Mouse (Mus musculus) thymus, postnatal 4 days (tissue): ENCODE results near the gene Spata3.
"Not testable (repeated sequence)": the region's sequence is repeated elsewhere in the genome, so short reads cannot be mapped to it uniquely, and the experiment has no call there.

Experiments used
- DNase-seq: peaks from one replicate; pipeline ENCODE4 v3.0.0; 2021

Spata3 gene

DNA sequence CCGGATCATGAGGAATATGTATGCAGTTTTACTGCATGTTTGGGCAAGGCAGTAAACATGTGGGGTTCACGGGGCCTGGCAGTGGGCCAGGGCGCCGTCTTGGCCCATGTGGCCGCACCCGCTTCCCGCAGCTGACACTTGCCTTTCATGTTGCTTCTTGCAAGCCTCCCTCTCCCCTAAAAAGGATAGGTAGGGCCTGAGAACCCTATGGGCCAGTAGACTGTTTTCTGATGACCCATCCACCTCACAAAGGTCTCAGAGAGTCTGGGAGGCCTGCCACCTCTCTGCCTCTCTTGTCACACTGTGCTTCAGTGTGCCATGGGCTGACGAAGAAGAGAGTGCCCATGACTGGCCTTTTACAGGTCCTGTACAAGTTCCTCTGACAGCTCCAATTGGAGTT, at the start of gene Spata3:
Gene Spata3, plus strand, starts transcription at position 301 of the 400 bp plus-strand sequence.
- DNase-seq = no peak

DNA sequence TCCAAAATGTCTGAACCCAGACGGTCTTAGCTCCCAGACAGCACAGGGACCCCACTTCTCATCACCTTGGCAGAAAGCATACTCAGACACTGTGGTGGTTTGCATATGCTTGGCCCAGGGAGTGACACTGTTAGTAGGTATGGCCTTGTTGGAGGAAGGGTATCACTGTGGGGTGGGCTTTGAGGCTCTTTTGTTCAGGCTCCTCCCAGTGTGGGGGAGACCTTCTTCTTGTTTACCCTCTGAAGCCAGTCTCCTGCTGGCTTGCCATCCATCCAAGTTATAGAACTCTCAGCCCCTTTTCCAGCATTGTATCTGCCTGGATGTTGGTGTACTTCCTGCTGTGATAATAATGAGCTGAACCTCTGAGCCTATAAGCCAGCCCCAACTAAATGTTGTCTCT, 47.5 kb upstream of the Spata3 start:
- DNase-seq = no peak

- DNase-seq = no peak
Observed at GRCm38 (mm10) chr1:85969519-85969918, 47.1 kb upstream of the Spata3 start.

GRCm38 (mm10) chr1:85971070-85971469, 45.5 kb upstream of the Spata3 start:
- no peak for DNase-seq

DNA sequence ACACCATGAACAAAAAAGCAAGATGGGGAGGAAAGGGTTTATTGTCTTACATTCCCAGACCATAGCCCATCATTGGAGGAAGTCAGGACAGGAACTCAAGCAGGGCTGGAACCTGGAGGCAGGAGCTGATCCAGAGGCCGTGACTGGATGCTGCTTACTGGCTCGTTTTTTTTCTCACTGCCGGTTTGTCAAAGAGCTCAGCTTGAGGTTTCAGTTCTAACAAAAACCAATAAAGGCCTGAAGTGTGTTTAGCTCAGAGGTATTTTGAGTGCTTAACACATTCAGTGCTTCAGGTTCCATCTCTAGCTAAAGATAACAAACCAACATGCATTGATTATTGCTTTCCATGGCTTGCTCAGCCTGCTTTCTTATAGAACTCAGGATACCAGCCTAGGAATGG, 44.3 kb upstream of the Spata3 start:
- DNase-seq = no peak

DNA sequence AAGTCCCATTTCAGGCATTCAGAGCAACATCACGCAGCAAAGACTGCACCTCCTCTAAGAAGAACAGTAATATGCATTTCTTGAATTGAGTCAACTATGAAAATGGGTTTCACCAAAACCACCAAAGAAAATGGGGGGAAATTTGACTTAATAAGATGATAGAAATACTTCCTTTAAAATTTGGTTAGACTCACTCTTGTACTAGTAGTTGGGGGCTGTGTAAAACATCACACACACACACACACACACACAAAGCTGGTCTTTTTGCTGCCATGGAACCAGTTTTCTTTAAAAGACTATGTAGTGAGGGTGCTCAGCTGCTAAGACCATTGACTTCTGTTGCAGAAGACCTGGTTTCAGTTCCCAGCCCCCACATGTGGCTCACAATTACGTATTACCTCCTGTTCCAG, 43.1 kb upstream of the Spata3 start:
- DNase-seq = no peak

GRCm38 (mm10) chr1:85977709-85978108, 38.9 kb upstream of the Spata3 start:
- DNase-seq = no peak

- no peak for DNase-seq
Observed at GRCm38 (mm10) chr1:85981738-85982357, 34.8 kb upstream of the Spata3 start.

GRCm38 (mm10) chr1:85985784-85986183, 30.8 kb upstream of the Spata3 start:
- no peak for DNase-seq

- DNase-seq = no peak
Observed at GRCm38 (mm10) chr1:85988351-85988750, 28.3 kb upstream of the Spata3 start.

DNA sequence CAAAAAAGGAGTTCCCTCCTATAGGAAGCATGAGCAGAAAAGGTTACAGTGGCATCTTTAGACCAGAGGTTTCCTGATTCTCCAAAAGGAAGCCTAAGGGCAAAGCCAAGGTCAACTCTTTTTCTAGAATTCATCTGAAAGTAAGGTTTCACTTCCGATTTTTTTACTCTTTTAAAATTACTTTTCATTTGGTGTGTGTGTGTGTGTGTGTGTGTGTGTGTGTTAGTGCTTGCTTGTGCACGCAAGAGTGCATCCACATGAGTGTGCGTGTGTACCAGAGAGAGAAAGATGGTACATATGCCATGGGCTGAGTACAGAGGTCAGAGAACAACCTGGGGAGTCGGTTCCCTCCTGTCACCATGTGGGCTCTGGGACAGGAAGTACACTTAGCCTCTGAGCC, 27.7 kb upstream of the Spata3 start:
- not testable (repeated sequence) for DNase-seq

DNA sequence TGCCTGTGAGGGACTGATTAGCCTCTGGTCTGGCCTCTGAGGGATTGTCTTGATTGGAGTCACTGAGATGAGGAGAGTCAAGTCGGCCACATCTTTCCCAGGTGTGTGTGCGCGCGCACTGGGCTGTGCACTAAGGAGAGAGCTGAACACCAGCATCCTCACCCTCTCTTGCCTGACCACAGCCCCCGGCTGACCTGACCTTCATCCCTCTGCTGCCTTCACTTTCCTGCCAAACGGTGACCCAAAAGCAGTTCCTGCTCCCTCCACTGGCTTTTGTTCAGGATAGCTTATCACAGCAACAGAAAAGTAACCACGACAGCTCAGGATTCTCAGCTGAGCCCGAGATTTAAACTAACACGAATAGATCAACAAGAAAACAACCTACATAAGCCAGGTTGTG, 24.4 kb upstream of the Spata3 start:
- DNase-seq = no peak

DNA sequence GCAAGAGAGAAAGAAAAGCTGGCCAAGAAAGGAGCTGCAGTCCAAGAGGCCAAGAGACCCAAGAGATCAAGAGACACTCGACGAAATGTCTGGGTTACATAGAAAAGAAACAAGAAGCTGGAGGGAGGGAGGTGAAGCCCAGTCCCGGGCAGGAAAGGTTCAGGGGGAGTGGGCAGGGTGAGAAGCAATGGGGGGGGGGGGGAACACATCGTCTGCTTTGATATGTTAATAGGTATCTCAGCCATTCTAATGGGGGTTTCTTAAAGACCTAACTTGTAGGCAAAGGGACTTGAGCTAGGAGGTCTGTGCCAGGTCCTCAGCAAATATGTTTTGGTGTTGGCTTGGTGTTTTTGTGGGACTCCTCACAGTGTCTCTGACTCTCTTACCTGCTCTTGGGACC, 23.1 kb upstream of the Spata3 start:
- no peak for DNase-seq

DNA sequence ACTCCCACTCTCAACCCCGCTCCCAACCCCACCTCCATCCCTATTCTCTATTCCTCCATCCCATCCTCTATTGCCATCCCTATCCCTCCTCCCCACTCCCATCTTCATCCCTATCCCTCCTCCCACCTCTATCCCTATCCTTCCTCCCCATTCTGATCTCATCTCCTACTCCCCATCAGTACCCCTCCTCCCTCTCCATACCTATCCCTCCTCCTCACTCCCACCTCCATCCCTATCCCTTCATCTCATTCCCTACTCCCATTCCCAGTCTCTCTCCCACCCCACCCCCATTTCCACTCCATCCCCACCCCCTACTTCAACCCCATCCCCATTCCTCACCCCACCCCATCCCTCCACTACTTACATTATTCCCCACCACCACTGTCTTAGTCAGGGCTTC, 19.4 kb upstream of the Spata3 start:
- no peak for DNase-seq

DNA sequence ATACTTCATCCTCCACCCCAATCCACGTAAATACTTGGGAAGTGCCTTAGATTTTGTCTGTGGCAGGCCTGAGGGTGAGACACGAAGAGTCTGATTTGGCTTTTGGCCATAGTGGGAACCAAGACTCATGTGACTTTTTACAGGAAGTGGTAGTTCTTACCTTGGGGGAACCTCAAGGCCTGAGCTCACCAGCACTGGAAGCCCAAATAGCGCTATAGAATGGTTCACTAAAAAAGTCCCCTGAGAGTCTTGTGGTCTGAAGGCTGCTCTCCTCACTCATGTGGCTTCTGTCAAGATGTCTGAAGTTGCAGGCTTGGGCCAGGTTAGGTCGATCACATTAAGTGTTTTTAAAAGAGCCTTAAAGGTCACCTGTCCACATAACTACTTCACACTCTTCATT, 18.6 kb upstream of the Spata3 start:
- no peak for DNase-seq

- DNase-seq = no peak
Observed at GRCm38 (mm10) chr1:85999853-86000570, 16.6 kb upstream of the Spata3 start.

DNA sequence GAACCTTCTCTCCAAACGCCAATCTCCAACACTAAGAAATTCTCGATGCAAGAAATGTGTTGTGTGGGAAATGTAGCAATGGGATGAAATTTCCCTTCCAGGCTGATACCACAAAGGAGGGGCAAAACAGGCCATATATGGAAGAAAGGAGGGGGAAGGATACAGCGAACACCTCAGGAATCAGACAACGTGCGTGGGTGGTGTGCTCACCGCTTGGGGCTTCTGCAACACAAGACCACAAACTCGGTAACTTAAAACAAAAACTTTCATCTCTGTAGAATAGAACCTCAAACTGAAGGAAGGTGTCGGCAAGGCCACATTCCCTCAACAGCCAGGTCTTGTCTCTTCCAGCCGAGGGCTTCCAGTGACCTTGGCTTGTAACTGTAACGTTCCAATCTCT, 11.1 kb upstream of the Spata3 start:
- peak; percentile 17 for DNase-seq

GRCm38 (mm10) chr1:86006040-86006439, 10.6 kb upstream of the Spata3 start:
- no peak for DNase-seq

DNA sequence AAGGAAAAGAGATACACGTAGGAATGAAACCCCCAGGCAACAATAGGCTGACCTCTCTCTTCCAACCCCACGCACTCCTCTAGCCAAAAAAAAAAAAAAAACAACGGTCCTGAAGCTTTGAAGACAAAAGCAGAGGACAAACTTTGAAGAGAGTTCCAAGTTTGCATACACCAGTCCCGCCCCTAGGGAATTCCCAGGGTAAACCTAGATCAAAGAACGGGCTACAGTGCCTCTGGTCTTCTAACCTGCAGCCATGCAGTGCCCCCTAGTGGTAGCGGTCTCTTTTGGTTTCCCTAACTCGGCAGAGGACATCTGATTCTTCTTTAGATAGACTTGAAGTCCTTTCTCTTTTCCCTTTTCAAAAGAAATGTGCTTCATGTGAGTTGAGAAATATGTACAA, 8.8 kb upstream of the Spata3 start:
- peak; percentile 95 for DNase-seq

- not testable (repeated sequence) for DNase-seq
Observed at GRCm38 (mm10) chr1:86015758-86016157, 858 bp upstream of the Spata3 start.

- DNase-seq = peak; percentile 80
Observed at GRCm38 (mm10) chr1:86018235-86019055, 1.8 kb downstream of the Spata3 start.

DNA sequence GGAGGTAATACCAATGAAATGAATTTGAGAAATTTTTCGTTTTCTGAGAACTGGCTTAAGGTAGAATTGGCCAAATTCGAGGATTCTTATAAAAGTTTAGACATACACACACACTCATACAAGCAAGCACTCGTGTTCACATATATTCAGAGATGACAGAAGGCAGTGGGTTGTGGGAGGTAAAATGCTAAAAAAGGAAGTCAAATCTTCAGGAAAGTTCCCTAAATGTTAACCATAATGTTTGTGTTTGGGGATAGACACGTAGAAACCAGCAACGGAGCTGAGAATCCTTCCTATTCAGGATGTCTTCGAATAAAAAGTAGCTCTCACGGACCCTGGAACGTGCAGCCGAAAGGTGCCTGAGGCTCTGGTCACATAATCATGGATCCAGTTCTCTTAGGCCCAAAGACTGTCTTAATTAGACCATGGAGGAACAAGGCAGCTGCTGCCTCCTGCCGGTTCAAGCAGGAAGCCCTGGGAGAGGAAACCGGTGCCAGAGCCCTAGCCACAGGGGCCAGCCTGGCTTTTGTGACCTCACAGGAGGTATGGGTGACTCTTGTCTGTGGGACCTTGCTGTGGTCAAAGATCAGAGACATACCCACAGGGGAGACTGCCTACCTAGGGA, 4.9 kb downstream of the Spata3 start:
- DNase-seq = peak; percentile 59

DNA sequence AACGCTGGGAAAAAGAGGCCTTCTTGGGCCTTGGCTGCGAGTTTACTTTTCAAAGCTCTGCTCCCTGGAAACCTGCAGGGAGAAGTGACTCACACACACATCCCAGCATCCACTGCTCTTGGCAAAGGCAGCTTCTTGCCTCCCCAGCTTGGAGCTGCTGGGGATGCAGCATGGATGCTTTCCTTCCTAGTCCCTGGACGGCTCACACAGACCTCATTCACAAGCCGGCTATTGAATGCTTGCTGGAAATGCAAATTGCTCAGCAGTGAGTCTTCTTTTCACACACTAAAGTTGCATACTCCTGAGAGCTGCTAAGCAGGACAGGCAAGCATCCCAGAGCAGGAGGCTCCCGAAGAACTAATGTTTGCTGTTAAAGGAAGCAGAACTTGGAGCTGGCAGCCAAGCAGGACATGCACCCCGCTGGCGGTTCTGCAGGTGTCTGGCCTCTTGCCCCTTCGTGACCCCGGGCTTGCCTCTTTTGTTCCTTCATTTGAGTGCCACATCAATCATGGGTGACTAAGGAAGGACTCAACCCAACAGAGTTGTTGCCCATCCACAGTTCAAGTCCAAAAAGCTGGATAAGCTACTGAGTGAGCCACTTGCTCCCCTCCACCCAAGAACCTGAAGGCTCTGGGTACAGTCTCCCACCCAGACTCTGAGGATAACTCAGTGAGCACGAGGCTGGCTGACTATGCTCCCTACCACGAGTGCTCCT, 15.8 kb downstream of the Spata3 start:
- no peak for DNase-seq
